Mouse (Mus musculus): Measurements from ENCODE around the gene Odf3.
A peak's percentile ranks its signal among the peaks of the same experiment; 100 is the strongest.

The Odf3 gene

DNA sequence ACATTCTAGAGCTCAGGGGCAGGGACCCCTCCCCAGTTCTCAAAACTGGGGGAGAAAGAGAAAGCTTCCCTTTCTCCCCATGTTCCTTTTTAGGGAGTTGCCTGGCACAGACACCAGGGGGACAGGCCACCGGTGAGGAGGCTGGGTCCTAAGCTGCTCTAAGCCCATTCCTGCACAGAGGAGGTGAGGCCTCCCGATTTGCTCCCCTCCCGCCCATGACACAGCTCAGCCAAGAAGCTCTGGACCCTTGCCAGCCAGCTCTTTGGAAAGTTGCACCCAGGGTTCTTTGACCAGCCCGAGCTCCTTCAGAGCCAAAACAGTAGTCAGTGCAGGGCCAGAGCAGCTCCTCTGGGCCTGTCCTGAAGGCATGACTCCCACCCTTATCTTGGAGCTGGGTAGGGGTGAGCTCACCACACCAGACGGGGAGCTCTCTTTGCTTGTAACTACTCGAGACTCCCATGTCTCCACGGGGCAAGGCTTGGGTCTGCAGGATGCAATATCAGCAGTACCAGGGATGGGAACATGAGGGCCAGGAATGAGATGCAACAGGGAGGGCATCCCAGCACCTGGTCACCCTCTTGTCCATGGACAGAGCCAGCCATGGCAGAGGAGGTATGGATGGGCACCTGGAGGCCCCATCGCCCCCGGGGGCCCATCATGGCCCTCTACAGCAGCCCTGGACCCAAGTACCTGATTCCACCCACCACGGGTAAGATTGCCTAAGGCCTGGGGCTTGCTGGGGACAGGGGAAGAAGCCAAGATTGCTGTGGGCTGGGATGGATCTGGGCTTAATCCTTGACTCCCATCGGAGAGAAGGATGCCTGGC lies at the start of gene Odf3:
Gene Odf3 (plus strand): TSS at position 51 of the 826 bp plus-strand sequence.
- no peak for DNase-seq

GRCm38 (mm10) chr7:140798212-140798611 lies 49.4 kb upstream of the Odf3 start:
- no peak for DNase-seq

- no peak for DNase-seq
Measured at GRCm38 (mm10) chr7:140802629-140803028, 45.0 kb upstream of the Odf3 start.

GRCm38 (mm10) chr7:140805704-140806103 lies 41.9 kb upstream of the Odf3 start:
- peak; percentile 24 to 30 for DNase-seq

GRCm38 (mm10) chr7:140810496-140810895 lies 37.1 kb upstream of the Odf3 start:
- no peak for DNase-seq

DNA sequence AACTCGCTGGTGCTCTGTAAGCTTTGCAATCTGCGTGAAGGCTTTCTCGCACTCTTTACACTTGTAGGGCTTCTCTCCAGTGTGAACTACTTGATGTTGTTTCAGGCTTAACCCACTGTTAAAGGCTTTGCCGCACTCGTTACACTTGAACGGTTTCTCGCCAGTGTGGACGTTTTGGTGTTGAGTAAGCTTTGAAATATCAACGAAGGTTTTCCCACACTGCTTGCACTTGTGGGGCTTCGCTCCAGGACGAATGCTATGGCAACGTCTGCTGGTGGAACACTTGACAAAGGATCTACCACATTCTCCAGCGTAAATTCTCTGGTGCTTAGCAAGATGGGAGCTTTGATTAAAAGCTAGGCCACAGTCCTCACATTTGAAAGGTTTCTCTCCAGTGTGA lies 35.9 kb upstream of the Odf3 start:
- no peak for DNase-seq

GRCm38 (mm10) chr7:140812850-140813249 lies 34.8 kb upstream of the Odf3 start:
- no peak for DNase-seq

DNA sequence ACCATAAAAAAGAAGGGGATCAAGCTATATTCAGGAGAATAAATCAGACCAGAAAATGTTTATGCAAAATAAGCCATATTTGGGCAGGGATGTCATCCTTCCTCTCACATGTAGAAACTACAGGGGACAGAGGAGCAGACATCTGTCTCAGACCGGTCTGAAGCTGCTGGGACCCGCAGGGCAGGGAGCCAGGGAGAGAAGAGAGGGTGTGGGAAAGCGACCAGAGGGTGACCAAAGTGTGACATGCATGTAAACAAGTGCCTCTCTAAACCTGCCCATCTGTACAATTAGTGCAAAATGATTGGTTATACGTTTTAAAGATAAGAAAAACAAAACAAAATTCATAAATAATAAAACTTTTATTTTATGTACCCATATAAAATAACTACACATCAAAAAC lies 27.4 kb upstream of the Odf3 start:
- DNase-seq: no peak

GRCm38 (mm10) chr7:140821305-140821652 lies 26.3 kb upstream of the Odf3 start:
- DNase-seq: peak in 1 of 2 experiments; percentile 25

GRCm38 (mm10) chr7:140821653-140822329 lies 25.8 kb upstream of the Odf3 start, which contains the start of gene Zfp941:
Gene Zfp941, minus strand, starts transcription at chr7:140822178.
- peak; percentile 86 for DNase-seq

DNA sequence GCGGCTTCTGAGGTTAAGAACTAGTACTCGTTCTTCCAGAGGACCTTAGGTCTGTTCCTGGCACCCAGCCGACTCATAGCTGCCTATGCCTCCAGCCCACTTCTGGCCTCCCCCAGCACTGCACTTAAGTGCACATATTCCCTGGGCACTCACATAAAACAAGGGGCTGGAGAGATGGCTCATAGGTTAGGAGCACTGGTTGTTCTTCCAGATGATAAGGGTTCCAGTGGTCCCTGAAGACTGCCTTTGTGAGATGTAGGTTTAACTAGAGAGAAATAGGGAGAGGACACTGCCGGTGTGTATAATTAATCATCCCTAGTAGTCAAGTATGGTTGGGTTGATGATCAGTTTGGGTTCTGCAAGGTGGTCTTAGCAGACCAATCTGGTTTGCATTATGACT lies 24.9 kb upstream of the Odf3 start:
- DNase-seq: no peak

- DNase-seq: peak; percentile 68 to 69
Measured at GRCm38 (mm10) chr7:140828171-140828881, 19.3 kb upstream of the Odf3 start.

GRCm38 (mm10) chr7:140831447-140831846 lies 16.2 kb upstream of the Odf3 start:
- DNase-seq: no peak

- no peak for DNase-seq
Measured at GRCm38 (mm10) chr7:140833341-140833740, 14.3 kb upstream of the Odf3 start.

DNA sequence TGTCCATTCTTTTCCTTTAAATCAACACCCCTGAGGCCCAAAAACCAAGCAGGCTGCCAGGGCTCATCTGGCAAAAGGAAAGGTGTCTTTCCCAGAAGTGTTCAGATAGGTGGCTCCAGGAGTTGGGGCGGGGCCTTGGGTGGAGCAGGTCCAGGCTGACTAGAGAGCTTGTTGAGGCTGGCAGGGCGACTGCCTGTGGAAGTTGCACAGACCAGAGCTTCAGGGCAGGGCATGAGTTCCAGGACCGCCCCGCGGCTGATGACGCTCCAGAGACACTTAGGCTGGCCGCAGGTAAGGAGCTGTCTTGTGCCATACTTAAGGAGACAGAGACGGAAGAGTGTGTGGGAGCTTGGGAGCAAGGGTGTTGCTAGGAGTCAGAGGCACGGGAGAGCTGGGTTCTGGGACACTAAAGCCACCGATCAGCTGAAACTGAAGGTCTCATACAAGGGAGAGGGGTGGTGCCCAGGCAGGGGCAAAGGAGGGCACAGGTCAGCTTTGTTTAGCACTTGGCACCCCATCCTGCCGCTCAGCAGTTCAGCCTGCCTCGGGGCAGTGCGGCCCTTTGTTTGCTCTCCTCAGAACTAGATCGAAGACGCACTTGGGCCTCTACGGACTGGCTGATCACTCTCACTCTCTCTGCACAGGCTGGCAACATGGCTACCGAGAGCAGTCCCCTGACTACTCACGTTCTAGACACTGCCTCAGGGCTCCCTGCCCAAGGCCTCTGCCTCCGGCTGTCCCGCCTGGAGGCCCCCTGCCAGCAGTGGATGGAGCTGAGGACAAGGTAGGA lies 12.4 kb upstream of the Odf3 start, which contains the start of gene Urah:
Gene Urah (plus strand): TSS at position 51 of the 790 bp plus-strand sequence.
- no peak for DNase-seq

GRCm38 (mm10) chr7:140835758-140836087 lies 11.9 kb upstream of the Odf3 start:
- DNase-seq: no peak

DNA sequence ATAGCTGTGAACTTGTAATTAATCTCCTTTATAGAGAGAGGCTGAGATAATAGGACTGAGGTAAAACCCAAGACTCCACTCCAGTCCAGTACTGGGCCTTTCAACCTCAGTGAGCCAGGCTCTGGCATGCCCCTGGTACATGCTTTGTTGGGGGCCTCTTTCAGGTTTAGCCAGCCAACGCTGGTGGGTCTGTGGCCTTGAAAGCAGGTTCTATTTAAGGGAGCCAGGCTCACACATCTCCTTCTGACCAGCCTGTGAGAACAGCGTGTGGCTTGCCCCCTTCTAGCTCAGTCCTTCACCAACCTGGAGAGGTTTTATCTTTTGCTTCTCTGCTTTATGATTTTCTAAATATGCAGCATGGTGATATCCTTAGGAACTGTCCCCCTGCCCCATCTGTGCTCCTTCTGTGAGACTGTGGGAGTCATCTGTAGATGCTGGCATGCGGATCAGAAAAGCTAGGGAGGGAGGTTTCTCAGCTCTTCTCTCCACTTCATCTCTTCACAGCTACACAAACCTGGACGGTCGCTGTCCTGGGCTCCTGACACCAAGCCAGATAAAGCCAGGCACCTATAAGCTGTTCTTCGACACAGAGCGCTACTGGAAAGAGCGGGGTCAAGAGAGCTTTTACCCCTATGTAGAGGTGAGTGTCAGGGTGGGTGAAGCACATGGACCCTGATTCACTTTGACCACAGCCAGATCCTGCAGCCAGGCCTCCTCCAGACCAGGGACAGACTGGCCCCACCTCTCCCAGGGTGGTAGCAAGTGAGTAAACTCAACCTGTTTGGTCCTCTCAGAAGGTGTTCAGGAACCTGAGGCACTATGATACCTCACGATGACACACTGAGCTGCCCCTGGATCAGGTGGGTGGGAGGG lies 11.1 kb upstream of the Odf3 start:
- no peak for DNase-seq

GRCm38 (mm10) chr7:140839556-140839955 lies 8.0 kb upstream of the Odf3 start:
- DNase-seq: no peak

DNA sequence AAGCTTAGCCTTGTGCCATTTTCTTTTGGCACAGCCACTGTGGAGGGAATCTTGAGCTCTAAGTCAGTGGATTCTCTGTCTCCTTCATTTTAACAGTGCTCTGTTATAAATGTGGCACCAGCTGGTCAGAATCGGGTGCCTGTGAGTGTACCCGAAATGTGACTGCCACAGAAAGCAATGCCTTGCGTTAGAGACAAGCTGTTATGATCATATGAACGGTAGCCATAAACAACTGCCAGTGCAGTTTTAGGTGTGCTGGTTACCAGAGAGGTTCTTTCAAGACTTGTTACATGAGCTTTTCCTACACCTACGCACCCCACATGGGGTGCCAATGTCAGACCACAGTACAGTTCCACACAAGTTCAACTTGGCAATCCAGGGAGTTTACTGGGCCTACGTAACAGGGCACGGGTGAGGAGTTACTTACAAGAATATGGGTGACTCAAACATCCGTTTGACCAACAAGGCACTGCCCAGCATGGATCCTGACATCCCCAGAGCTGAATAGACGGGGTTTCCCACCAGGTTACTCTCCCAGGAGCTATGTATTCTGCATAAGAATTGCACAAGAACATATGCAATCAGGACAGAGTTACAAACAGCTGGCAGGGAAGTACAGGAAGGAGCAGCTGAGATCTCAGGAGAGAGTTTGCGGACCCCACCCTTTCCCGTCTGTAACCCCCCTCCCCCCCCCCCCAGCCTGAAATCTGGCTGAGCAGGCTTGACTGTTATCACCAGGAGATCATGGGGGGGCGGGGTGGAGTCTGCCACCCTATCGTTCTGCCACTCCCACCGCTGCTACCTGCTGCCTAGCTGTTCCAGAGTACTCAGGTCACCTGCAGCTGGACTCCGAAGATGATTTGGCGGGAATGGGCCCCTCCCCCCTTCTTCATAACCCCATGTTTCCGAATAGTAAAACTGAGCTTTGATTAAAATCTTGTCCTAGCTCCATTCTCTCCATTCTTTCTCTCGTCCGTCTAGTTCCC lies 6.6 kb upstream of the Odf3 start:
- DNase-seq: no peak

DNA sequence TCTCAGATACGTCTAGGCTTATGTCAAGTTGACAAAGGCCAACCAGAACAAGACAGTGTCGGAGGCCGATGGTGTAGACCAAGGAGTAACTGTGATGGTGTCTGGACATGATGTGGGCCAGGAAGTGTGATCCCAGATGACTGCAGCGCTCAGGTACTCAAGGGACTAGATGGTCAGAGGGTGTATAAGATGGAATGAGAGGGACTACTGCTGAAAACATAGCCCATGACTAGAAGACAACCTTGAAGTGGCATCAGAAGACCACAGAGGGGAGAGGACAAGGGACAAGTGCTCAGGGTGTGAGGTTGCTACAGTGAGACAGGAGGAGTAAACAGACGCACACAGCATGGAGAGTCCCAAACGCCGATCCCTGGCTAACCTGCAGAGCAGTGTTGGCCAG lies 3.8 kb upstream of the Odf3 start:
- DNase-seq: no peak

Measured in cerebellum, postnatal 36 days (tissue).